Mouse (Mus musculus) spleen, postnatal 36 days (tissue): ENCODE data around the gene Tmem236.

Source experiments
- DNase-seq, 2 experiments: peaks; one replicate each; pipeline ENCODE4 v3.0.0; 2022; ENCODE audit warnings: low spot score in 2 of 2, mixed read lengths in 1 of 2

Tmem236 gene

GRCm38 (mm10) chr2:14174334-14174733, at the start of gene Tmem236:
TSS of gene Tmem236 (plus strand) at chr2:14174523.
- DNase-seq: no peak

GRCm38 (mm10) chr2:14126387-14126786, 47.9 kb upstream of the Tmem236 start:
- DNase-seq: no peak

- no peak for DNase-seq
Measured at GRCm38 (mm10) chr2:14127629-14128028, 46.7 kb upstream of the Tmem236 start.

- DNase-seq: peak; percentile 9 to 10
Measured at GRCm38 (mm10) chr2:14130641-14131339, 43.5 kb upstream of the Tmem236 start.

- no peak for DNase-seq
Measured at GRCm38 (mm10) chr2:14132468-14133326, 41.6 kb upstream of the Tmem236 start.

GRCm38 (mm10) chr2:14136906-14137305, 37.4 kb upstream of the Tmem236 start:
- DNase-seq: no peak

- no peak for DNase-seq
Measured at GRCm38 (mm10) chr2:14139590-14139989, 34.7 kb upstream of the Tmem236 start.

GRCm38 (mm10) chr2:14140044-14140443, 34.3 kb upstream of the Tmem236 start:
- no peak for DNase-seq

- no peak for DNase-seq
Measured at GRCm38 (mm10) chr2:14145311-14145710, 29.0 kb upstream of the Tmem236 start.

- no peak for DNase-seq
Measured at GRCm38 (mm10) chr2:14146913-14147312, 27.4 kb upstream of the Tmem236 start.

- peak in 1 of 2 experiments; percentile 11 for DNase-seq
Measured at GRCm38 (mm10) chr2:14150829-14151228, 23.5 kb upstream of the Tmem236 start.

- no peak for DNase-seq
Measured at GRCm38 (mm10) chr2:14151854-14152253, 22.5 kb upstream of the Tmem236 start.

- no peak for DNase-seq
Measured at GRCm38 (mm10) chr2:14159047-14159446, 15.3 kb upstream of the Tmem236 start.

- no peak for DNase-seq
Measured at GRCm38 (mm10) chr2:14159756-14160155, 14.6 kb upstream of the Tmem236 start.

GRCm38 (mm10) chr2:14164459-14165030, 9.8 kb upstream of the Tmem236 start:
- no peak for DNase-seq

- DNase-seq: no peak
Measured at GRCm38 (mm10) chr2:14165066-14165465, 9.3 kb upstream of the Tmem236 start.

- no peak for DNase-seq
Measured at GRCm38 (mm10) chr2:14165618-14166344, 8.5 kb upstream of the Tmem236 start.

GRCm38 (mm10) chr2:14167721-14168120, 6.6 kb upstream of the Tmem236 start:
- no peak for DNase-seq

GRCm38 (mm10) chr2:14176460-14177193, 2.3 kb downstream of the Tmem236 start:
- no peak for DNase-seq

- DNase-seq: no peak
Measured at GRCm38 (mm10) chr2:14184375-14184774, 10.1 kb downstream of the Tmem236 start.

- no peak for DNase-seq
Measured at GRCm38 (mm10) chr2:14190684-14191083, 16.4 kb downstream of the Tmem236 start.
